Mouse (Mus musculus): ENCODE measurements around the gene Sbk2.

Sbk2 gene

DNA sequence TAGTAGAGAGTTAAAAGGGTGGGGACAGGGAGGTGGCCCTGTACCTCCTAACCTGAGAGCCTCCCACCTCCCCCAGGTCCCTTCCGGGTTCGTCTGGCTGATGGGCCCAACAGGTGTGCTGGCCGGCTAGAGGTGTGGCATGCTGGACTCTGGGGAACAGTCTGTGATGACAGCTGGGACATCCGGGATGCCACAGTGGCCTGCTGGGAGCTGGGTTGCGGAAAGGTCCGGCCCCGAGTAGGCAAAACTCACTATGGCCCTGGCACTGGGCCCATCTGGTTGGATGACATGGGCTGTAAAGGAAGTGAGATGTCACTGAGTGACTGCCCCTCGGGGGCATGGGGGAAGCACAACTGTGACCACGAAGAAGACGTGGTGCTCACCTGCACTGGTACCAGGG is 27.4 kb downstream of the Sbk2 start:
- CTCF ChIA-PET: interaction anchor here in 2 of 4 experiments (0.6 to 2.1 kb wide), 13 partner anchors 9 to 393 kb away, joined by 3 to 9 read pairs (median 4); partner anchors contain the start of genes Sbk2 (in 2 of the 2) and Ssc5d (in 1 of the 2)
- POLR2A ChIA-PET: interaction anchor here in 3 of 4 experiments (0.6 to 2.4 kb wide), 12 partner anchors 9 to 184 kb away, joined by 3 to 8 read pairs (median 4); partner anchors contain the start of genes Ube2s (in 2 of the 3), Cox6b2 (in 1 of the 3), Gm44973 (in 1 of the 3) and Rpl28 (in 1 of the 3)

DNA sequence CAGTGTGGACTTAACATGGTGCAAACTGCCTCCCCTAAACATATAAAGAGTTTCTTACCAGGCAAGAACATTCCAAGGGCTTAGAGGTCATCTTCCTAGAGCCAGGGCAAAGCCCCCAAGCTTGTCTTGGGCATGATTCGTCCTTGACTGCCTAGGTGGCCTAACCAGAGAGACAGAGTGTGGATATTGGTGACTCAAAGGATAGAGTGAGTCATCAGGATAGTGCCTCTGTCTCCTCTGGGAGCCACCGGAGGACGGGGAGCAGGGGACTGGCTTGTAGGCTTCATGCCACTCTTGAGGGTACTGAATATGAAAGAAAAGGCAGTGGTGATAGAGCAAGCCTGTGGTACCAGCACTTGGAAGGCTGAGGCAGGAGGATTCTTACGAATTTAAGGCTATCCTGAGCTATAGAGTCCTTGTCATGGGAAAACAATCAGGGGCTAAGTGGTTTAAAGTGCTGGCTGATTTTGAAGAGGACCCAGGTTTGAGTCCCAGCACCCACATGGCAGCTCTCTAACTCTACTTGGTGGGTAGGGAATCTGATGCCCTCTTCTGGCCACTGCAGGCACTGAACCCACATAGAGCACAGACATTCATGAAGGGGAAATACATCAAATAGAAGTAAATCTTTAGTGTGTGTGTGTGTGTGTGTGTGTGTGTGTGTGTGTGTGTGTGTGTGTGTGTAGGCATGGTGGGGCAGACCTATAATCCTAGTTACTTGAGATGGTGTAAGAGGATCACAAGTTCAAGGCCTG is 29.9 kb downstream of the Sbk2 start:
- ChIA-PET POLR2A (interaction anchor here (0.7 to 3.9 kb wide), 24 partner anchors 9 to 1229 kb away, joined by 3 to 22 read pairs (median 5); partner anchors contain the start of genes Ube2s (in 2 of the 4), Fiz1 (in 1 of the 4), Isoc2a (in 1 of the 4) and Nat14 (in 1 of the 4)), CTCF (interaction anchor here (0.5 to 3.4 kb wide), 43 partner anchors 9 to 822 kb away, joined by 3 to 29 read pairs (median 4); partner anchors contain the start of genes Nat14 (in 2 of the 4), Sbk2 (in 2 of the 4), Ssc5d (in 2 of the 4) and Zfp628 (in 2 of the 4))

DNA sequence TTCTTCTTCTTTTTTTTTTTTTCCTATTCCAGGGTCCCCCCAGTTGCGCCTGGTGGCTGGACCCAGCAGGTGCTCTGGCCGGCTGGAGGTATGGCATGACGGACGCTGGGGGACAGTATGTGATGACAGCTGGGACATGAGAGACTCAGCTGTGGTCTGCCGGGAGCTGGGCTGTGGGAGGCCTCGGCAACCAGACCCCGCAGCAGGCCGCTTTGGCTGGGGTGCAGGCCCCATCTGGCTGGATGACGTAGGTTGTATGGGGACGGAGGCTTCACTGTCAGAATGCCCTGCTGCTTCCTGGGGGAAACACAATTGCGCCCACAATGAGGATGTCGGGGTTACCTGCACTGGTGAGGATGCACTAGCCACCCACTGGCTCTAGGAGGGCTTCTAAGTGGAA is 31.1 kb downstream of the Sbk2 start:
- ChIA-PET POLR2A (interaction anchor here in 3 of 4 experiments (0.6 to 3.9 kb wide), 18 partner anchors 8 to 1264 kb away, joined by 3 to 22 read pairs (median 4); partner anchors contain the start of genes Ube2s (in 2 of the 3), Fiz1 (in 1 of the 3), Nat14 (in 1 of the 3) and Rpl28 (in 1 of the 3)), CTCF (interaction anchor here in 3 of 4 experiments (0.6 to 3.4 kb wide), 12 partner anchors 8 to 1251 kb away, joined by 3 to 29 read pairs (median 4); no protein-coding TSS in a partner anchor)

DNA sequence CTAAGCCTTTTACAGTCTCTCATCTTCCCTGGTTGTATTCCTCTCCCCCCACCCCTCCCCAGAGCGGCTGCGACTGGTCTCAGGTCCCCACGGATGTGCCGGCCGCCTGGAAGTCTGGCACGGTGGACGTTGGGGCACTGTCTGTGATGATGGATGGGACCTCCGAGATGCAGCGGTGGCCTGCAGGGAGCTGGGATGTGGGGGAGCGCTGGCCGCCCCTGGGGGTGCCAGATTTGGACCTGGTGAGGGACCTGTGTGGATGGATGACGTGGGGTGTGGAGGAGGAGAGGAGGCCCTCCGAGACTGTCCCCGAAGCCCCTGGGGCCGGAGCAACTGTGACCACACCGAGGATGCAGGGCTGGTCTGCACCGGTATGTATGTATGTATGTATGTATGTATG is 35.9 kb downstream of the Sbk2 start:
- POLR2A ChIA-PET: interaction anchor here in 3 of 4 experiments (0.7 to 15.6 kb wide), 15 partner anchors 9 to 325 kb away, joined by 3 to 118 read pairs (median 4); partner anchors contain the start of genes Tmem238 (in 2 of the 3), Cox6b2 (in 1 of the 3), Fiz1 (in 1 of the 3) and Isoc2a (in 1 of the 3)
- CTCF ChIA-PET: interaction anchor here in 3 of 4 experiments (1.1 to 2.1 kb wide), 6 partner anchors 9 to 17 kb away, joined by 3 to 9 read pairs (median 6); no protein-coding TSS in a partner anchor

DNA sequence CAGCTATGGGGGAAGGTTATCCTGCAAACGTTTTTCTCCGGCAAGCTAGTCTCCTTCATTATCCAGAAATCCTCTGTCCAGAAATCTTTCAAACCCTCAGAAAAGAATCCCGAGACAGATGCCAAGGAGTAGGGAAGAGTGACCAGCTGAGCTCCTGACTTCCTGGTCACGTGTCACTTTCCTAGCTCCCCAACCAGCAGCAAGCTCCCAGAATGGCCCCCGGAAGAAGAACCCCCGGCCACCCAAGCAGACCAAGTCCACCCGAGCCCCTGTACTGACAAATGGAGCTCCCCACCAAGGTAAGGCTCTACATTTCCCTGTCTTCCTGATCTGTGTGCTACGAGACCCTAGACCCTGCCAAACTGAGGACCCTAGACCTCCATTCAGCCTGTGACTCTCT is 36.5 kb downstream of the Sbk2 start:
- ChIA-PET POLR2A (interaction anchor here (0.5 to 15.6 kb wide), 29 partner anchors 9 to 404 kb away, joined by 3 to 118 read pairs (median 4); partner anchors contain the start of genes Rpl28 (in 3 of the 4), Hspbp1 (in 2 of the 4), Isoc2a (in 2 of the 4) and Tmem238 (in 2 of the 4)), CTCF (interaction anchor here in 3 of 4 experiments (1.1 to 2.1 kb wide), 7 partner anchors 8 to 37 kb away, joined by 3 to 9 read pairs (median 5); partner anchors contain the start of gene Sbk2 (in 1 of the 3))

DNA sequence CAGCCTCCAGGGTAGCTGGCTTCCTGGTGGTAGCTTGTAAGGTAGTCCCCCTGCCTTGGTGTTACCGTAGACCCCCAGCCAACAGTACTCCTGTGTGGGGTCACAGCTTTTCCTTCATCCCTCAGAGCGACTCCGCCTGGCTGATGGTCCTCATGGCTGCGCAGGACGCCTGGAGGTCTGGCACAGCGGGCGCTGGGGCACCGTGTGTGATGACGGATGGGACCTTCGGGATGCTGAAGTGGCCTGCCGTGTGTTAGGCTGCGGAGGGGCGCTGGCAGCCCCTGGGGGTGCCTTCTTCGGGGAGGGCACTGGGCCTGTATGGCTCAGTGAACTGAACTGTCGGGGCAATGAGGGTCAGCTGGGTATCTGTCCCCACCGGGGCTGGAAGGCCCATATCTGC is 37.4 kb downstream of the Sbk2 start:
- ChIA-PET POLR2A (interaction anchor here in 3 of 4 experiments (0.5 to 15.6 kb wide), 31 partner anchors 9 to 323 kb away, joined by 3 to 118 read pairs (median 4); partner anchors contain the start of genes Fiz1 (in 3 of the 3), Ube2s (in 3 of the 3), Zfp524 (in 3 of the 3) and Hspbp1 (in 2 of the 3)), CTCF (interaction anchor here in 2 of 4 experiments (0.7 to 2.1 kb wide), 7 partner anchors 11 to 37 kb away, joined by 5 to 9 read pairs (median 5); partner anchors contain the start of gene Sbk2 (in 1 of the 2))

DNA sequence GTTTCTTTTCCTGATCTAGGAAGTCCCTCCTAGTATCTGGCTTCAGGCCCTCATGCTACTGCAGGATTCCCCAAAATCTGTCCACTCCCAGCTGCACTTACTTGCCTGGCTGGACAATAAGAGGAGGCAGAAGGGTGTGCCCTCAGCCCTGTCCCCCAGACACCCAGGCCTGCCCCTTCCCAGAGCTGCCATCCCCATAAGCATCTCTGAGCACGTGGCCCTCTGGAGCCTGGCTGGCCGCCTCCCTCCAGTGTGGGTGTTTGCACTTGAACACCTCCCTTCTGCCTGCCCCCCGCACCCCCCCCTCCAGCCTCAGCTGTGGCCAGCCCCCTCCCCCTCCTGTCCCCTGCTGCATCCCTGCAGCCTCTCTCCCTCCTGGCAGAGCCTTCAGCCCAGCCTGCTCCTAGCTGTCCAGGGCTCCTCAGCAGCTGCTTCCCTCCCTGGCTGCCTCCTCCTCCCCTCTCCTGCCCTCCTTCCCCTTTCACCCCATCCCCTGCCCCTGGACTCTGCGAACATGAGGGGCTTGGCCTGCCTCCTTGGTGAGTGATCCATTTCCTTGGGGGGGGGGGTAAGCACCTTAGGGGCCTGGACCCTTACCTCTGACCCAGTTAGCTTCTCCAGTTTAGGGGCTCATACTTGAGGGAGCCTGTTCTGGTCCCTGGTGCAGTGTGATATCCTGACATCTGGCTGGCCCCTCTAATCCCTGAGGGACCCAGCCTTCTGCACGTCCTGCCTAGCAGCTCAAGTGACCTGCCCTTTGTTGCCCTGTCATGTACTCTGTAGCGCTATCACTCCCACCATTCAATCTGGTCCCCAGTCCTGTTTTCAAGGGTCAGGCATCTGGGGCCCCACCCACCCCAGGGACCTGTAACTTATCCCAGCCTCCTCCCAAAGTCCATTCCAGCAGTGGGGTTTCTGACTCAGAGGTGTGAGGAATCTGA is 38.5 kb downstream of the Sbk2 start, which contains the start of gene Ssc5d:
Gene Ssc5d, plus strand, starts transcription at position 345 of the 941 bp plus-strand sequence.
- ChIA-PET CTCF (interaction anchor here (0.6 to 1.8 kb wide), 17 partner anchors 8 to 1241 kb away, joined by 3 to 23 read pairs (median 4); partner anchors contain the start of gene Zfp580 (in 1 of the 4)), POLR2A (interaction anchor here (0.6 to 15.6 kb wide), 27 partner anchors 8 to 1249 kb away, joined by 3 to 118 read pairs (median 4); partner anchors contain the start of genes Ube2s (in 3 of the 4), Cox6b2 (in 1 of the 4), Fiz1 (in 1 of the 4) and Rpl28 (in 1 of the 4))

DNA sequence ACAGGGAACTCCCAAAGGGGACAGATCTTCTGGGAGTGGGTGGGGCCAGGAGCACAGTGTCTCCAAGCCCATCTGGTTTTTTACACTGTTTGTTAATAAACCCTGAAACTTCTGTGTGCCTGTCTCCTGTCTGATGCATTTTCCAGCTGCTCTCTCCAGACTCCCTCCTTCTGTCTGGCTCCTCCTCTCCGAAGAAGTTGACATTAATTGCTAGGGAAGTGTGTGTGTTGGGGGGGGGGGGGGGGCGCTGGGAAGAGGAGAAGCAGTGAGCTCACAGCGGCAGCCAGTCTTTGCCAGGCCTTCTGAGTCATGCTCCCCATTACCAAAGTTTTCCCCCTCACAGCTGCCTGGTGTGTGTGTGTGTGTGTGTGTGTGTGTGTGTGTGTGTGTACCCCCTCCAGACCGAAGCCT is 39.3 kb downstream of the Sbk2 start:
- CTCF ChIA-PET: interaction anchor here (0.6 to 1.8 kb wide), 13 partner anchors 9 to 1242 kb away, joined by 3 to 23 read pairs (median 4); partner anchors contain the start of gene Ube2s (in 1 of the 4)

DNA sequence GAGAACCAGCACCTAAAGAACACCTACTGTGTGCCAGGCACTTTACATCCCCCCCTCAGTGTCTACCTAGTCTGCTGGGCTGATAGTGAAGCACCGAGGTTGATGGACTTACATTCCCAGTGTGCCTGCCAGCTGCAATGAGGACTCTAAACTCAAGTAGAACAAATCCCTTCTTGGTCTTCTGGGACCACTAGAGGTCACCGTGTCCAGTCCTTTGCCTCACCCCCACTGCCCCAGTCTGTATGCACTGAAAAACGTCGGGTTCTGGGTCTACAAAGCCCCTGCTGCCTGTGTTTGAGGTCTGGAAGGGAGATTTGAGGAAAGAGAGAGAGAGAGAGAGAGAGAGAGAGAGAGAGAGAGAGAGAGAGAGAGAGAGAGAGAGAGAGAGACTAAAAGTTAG is 39.7 kb downstream of the Sbk2 start:
- CTCF ChIA-PET: interaction anchor here (0.7 to 4.6 kb wide), 9 partner anchors 9 to 112 kb away, joined by 3 to 43 read pairs (median 4); partner anchors contain the start of gene Ube2s (in 1 of the 4)
- POLR2A ChIA-PET: interaction anchor here in 3 of 4 experiments (0.6 to 15.6 kb wide), 19 partner anchors 9 to 172 kb away, joined by 3 to 118 read pairs (median 14); partner anchors contain the start of genes Ube2s (in 2 of the 3), Cox6b2 (in 1 of the 3), Isoc2a (in 1 of the 3) and Rpl28 (in 1 of the 3)

More for the DNA sequence above, 39.3 kb downstream of the Sbk2 start:
- POLR2A ChIA-PET: interaction anchor here in 3 of 4 experiments (0.6 to 15.6 kb wide), 25 partner anchors 9 to 310 kb away, joined by 3 to 118 read pairs (median 5); partner anchors contain the start of genes Ube2s (in 3 of the 3), Cox6b2 (in 1 of the 3), Rpl28 (in 1 of the 3) and Sbk2 (in 1 of the 3)

DNA sequence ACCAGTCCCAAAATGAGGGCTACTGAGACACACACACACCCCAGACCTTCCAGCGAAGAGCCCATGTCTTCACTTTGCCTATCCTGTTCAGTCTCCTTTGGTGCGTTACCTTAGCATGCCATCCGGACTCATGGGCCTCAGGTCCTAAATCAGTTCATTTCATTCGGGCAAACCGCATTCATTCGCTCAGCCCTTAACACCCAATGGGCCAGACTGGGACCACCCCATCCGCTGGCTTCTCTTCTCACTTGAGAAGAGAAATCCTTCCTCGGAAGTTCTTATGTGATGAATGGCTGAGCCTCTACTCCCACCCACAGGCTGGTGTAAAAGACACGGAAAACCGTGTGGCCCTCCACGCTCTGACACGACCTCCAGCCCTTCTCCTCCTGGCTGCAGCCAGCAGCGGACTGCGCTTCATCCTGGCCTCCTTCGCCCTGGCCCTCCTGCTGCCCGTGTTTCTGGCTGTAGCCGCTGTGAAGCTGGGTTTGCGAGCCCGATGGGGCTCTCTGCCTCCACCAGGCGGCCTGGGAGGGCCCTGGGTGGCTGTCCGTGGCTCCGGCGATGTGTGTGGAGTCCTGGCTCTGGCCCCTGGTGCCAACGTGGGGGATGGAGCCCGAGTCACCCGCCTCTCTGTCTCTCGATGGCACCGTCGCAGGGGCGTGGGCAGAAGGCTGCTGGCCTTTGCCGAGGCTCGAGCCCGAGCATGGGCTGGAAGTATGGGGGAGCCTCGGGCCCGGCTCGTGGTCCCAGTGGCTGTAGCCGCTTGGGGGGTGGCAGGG is 40.4 kb downstream of the Sbk2 start:
- ChIA-PET CTCF (interaction anchor here in 3 of 4 experiments (0.5 to 4.6 kb wide), 13 partner anchors 10 to 130 kb away, joined by 3 to 43 read pairs (median 4); partner anchors contain the start of gene Ube2s (in 1 of the 3)), POLR2A (interaction anchor here (0.5 to 15.6 kb wide), 38 partner anchors 8 to 799 kb away, joined by 3 to 118 read pairs (median 8); partner anchors contain the start of genes Ube2s (in 3 of the 4), Zfp628 (in 3 of the 4), Gm44973 (in 2 of the 4) and Isoc2a (in 2 of the 4))

DNA sequence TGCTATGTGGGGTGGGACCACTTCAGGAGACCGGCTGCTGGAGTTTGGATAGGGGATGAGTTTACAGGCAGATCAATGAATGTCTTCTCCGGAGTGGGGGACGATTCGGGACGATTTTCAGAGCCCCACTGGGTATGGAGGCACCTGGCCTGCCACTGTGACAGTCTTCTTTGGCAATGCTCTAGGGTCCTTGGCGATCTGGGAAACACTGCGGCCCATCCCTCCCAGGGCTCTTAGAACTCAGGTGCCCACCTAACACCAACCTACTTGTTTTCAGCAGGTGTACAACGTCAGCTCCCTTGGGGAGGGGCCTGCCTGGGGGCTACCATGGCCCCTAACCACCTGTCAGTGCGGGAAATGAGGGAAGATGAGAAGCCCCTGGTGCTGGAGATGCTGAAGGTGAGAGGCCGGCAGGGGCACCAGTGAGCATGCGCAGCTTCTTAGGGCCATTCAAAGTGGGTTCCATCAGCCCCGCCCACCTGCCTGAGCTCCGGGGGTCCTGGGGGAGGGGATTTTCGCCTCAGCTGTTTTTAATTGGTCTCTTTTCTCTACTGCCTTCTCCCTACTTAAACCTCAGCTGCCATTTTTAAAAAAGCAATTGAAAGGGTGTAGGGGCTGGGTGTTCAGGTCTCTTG is 41.2 kb downstream of the Sbk2 start:
- ChIA-PET POLR2A (interaction anchor here (0.5 to 15.6 kb wide), 53 partner anchors 7 to 930 kb away, joined by 3 to 118 read pairs (median 5); partner anchors contain the start of genes Ube2s (in 3 of the 4), Zfp628 (in 3 of the 4), Cox6b2 (in 2 of the 4) and Fiz1 (in 2 of the 4)), CTCF (interaction anchor here (0.5 to 4.6 kb wide), 16 partner anchors 10 to 131 kb away, joined by 3 to 43 read pairs (median 4); no protein-coding TSS in a partner anchor)

DNA sequence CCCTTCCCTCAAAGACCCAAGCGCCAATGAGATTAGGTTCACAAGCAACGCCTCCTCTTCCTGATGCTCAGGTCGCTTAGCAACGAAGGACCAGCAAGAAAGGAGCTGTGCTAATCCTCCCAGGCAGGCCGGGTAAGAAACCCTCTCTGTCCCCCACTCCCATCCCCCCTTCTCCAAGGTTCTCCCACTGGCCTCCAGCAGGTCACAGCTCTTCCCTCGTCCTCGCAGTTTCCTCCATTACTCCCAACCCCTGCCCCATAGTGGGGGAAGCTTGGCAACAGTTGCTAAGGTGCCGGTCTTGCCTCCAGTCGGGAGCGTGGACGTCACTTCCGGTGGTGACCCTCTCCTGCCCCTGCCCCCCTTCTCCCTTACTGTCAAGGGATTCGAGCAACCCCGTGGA is 41.7 kb downstream of the Sbk2 start:
- POLR2A ChIA-PET: interaction anchor here (0.6 to 15.6 kb wide), 49 partner anchors 8 to 929 kb away, joined by 3 to 118 read pairs (median 5); partner anchors contain the start of genes Gm44973 (in 3 of the 4), Ube2s (in 3 of the 4), Cox6b2 (in 2 of the 4) and Fiz1 (in 2 of the 4)

DNA sequence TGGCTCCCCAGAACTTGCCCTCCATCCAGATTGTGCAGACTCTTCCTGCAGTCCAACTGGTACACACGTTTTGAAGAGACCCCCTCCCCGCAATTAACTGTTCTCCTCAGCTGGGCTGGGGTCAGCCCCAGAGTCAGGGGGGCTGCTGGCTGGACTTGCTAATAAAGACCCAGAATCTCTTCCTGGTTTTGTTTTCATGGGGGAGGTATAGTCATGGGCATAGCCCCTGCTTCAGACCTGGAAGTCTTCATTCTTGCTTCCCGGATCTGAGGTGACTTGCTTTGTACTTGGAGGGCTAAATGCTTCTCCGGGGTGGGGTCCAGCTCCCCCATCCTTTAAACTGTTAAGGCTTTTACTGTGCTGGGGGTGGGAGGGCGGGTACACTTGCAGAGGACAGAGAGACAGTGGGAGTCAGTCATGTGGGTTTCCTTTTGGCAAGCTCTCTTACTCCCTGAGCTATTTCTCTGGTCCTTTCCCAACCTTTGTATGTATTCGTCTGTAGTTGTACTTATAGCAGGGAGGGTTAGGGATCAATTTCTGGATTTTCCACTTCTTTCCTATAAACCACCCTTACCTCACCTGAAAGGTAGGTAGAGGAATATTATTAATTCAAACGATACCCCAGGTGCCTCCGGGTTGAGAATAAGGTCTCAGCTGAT is 42.3 kb downstream of the Sbk2 start, which contains the start of gene Nat14:
Gene Nat14, plus strand, starts transcription at position 205 of the 659 bp plus-strand sequence.
- ChIA-PET POLR2A (interaction anchor here in 3 of 4 experiments (0.6 to 15.6 kb wide), 44 partner anchors 8 to 929 kb away, joined by 3 to 118 read pairs (median 5); partner anchors contain the start of genes Gm44973 (in 3 of the 3), Ube2s (in 3 of the 3), Cox6b2 (in 2 of the 3) and Fiz1 (in 2 of the 3)), CTCF (interaction anchor here (0.5 to 4.6 kb wide), 9 partner anchors 10 to 142 kb away, joined by 3 to 43 read pairs (median 4); no protein-coding TSS in a partner anchor)

More for the DNA sequence above, 41.7 kb downstream of the Sbk2 start:
- CTCF ChIA-PET: interaction anchor here (0.5 to 4.6 kb wide), 11 partner anchors 11 to 142 kb away, joined by 3 to 43 read pairs (median 5); no protein-coding TSS in a partner anchor
